Mouse (Mus musculus): ENCODE data around the gene Zfp276.

GRCm38 (mm10) chr8:123211876-123212275 is 42.1 kb upstream of the Zfp276 start:
- TF ChIP-seq CTCF (IDR thresholded peaks at IDR 0.05; ENCODE audit: low read depth), result no peak
- no peak for TF ChIP-seq EP300 (IDR thresholded peaks at IDR 0.05; ENCODE audit: low read depth)

Data from heart, postnatal 0 days (tissue).